Mouse (Mus musculus): ENCODE measurements around the gene Ltbp2. TPM values are rescaled to one million over a fixed set of nuclear protein-coding genes. Genes with fewer than 3 reads are reported as not detected.

Ltbp2 gene
- 0.63 and 1.0 TPM in 2 replicates for polyA plus RNA-seq (2014; fragmentation: Nextera tagmentation; extraction: Ambion mirVana)

GRCm38 (mm10) chr12:84876481-84877121 is at the start of gene Ltbp2:
Gene Ltbp2 (minus strand): TSS chr12:84876532.
- Histone ChIP-seq H3K9me3 (ENCODE audit: control insufficient read depth, low read length) (no peaks in the 10 kb centered on the region), H3K27ac (ENCODE audit: low read depth) (no peak within 1 kb of the TSS), H3K27me3 (replicated peaks; ENCODE audit: control insufficient read depth, insufficient read depth, low read length) (peaks cover 61% of the 10 kb centered on the region), H3K9ac (ENCODE audit: low read length) (no peak within 1 kb of the TSS), H3K36me3 (ENCODE audit: control insufficient read depth, insufficient read depth, low read length) (no peaks in the 10 kb centered on the region), H3K4me1 (replicated peaks; ENCODE audit: control insufficient read depth, insufficient read depth, low read length) (peaks cover 13% of the 10 kb centered on the region), H3K4me2 (ENCODE audit: low read length) (peak within 1 kb of the TSS; percentile 51), H3K4me3 (ENCODE audit: low read depth, low read length) (peak within 1 kb of the TSS; percentile 32)
- 2% methylated on average over 34 of the region's 34 CpGs for WGBS
- ATAC-seq (replicated peaks; ENCODE audit: low FRiP score, low TSS enrichment, low read depth), result peak; percentile 72
- peak; percentile 83 for DNase-seq (ENCODE audit: low spot score)

DNA sequence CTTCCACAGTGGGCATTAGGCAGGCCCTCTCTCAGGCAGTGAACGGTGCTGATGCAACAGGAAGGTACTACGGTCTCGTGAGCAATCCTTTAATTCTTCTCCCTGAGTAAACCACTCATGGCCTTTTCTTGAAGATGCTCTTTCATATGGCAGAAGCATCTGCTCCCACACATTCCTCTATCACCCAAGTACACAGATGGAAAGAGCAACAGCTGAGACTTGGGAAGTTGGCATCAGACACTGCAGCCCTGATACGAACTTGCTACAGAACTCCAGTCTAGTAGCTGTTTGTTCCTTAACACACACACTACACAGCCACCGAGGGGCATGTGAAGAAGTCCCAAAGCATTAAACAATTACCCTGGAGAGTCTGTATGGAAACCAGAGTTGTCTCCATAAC is 48.0 kb upstream of the Ltbp2 start:
- Histone ChIP-seq H3K4me2 (ENCODE audit: low read length) (no peak overlapping the region), H3K9ac (ENCODE audit: low read length) (no peak overlapping the region), H3K4me3 (ENCODE audit: low read depth, low read length) (no peak overlapping the region), H3K4me1 (replicated peaks; ENCODE audit: control insufficient read depth, insufficient read depth, low read length) (no peaks in the 10 kb centered on the region), H3K9me3 (ENCODE audit: control insufficient read depth, low read length) (no peaks in the 10 kb centered on the region), H3K36me3 (ENCODE audit: control insufficient read depth, insufficient read depth, low read length) (peaks cover 67% of the 10 kb centered on the region), H3K27ac (ENCODE audit: low read depth) (no peak overlapping the region), H3K27me3 (replicated peaks; ENCODE audit: control insufficient read depth, insufficient read depth, low read length) (no peaks in the 10 kb centered on the region)
- DNase-seq (ENCODE audit: low spot score) (no peak), ATAC-seq (replicated peaks; ENCODE audit: low FRiP score, low TSS enrichment, low read depth) (no peak)
- 95% methylated on average over 5 of the region's 5 CpGs for WGBS

DNA sequence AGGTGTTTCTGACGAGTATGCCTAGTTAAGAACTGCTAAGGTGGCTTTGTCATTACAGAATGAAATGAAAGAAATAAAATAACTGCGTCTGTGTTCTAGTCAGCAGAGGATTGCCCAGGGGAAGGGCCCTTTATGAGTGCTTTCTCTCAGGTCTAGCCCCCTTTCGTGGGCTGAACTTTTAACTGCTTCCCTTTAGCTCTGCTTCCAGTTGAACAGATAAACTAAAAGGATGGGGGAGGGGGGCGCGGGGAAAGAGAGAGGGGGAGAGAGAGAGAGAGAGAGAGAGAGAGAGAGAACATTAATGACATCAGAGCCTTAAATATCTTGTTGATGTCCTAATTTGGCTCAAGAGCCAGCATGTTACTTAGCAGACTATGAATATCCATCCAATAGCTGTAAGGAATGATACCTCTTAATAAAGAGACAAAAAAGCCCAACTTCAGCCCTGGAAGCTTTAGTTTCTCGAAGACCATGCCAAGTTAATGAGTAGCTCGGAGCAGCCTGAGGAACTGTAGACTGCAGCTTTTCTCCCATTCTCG is 45.6 kb upstream of the Ltbp2 start:
- peaks cover 68% of the 10 kb centered on the region for H3K36me3 ChIP-seq (ENCODE audit: control insufficient read depth, insufficient read depth, low read length)
- 73% methylated on average over 8 of the region's 8 CpGs for WGBS
- no peak for ATAC-seq (replicated peaks; ENCODE audit: low FRiP score, low TSS enrichment, low read depth)

GRCm38 (mm10) chr12:84918809-84919208 is 42.5 kb upstream of the Ltbp2 start:
- Histone ChIP-seq H3K36me3 (ENCODE audit: control insufficient read depth, insufficient read depth, low read length) (peaks cover 44% of the 10 kb centered on the region), H3K27me3 (replicated peaks; ENCODE audit: control insufficient read depth, insufficient read depth, low read length) (no peaks in the 10 kb centered on the region), H3K27ac (ENCODE audit: low read depth) (no peak overlapping the region), H3K4me3 (ENCODE audit: low read depth, low read length) (no peak overlapping the region), H3K9me3 (ENCODE audit: control insufficient read depth, low read length) (no peaks in the 10 kb centered on the region), H3K4me1 (replicated peaks; ENCODE audit: control insufficient read depth, insufficient read depth, low read length) (no peaks in the 10 kb centered on the region), H3K9ac (ENCODE audit: low read length) (no peak overlapping the region), H3K4me2 (ENCODE audit: low read length) (no peak overlapping the region)
- no peak for DNase-seq (ENCODE audit: low spot score)
- 94% methylated on average over 6 of the region's 6 CpGs for WGBS
- ATAC-seq (replicated peaks; ENCODE audit: low FRiP score, low TSS enrichment, low read depth), result no peak

More for the DNA sequence above, 45.6 kb upstream of the Ltbp2 start:
- no peaks in the 10 kb centered on the region for H3K9me3 ChIP-seq (ENCODE audit: control insufficient read depth, low read length)
- H3K4me1 ChIP-seq (replicated peaks; ENCODE audit: control insufficient read depth, insufficient read depth, low read length), result no peaks in the 10 kb centered on the region
- DNase-seq (ENCODE audit: low spot score), result no peak
- H3K4me2 ChIP-seq (ENCODE audit: low read length), result no peak overlapping the region
- H3K27me3 ChIP-seq (replicated peaks; ENCODE audit: control insufficient read depth, insufficient read depth, low read length), result no peaks in the 10 kb centered on the region
- H3K4me3 ChIP-seq (ENCODE audit: low read depth, low read length), result no peak overlapping the region
- no peak overlapping the region for H3K27ac ChIP-seq (ENCODE audit: low read depth)
- H3K9ac ChIP-seq (ENCODE audit: low read length), result no peak overlapping the region

- H3K27me3 ChIP-seq (replicated peaks; ENCODE audit: control insufficient read depth, insufficient read depth, low read length), result no peaks in the 10 kb centered on the region
- WGBS, result 71% methylated on average over 3 of the region's 3 CpGs
- no peaks in the 10 kb centered on the region for H3K4me1 ChIP-seq (replicated peaks; ENCODE audit: control insufficient read depth, insufficient read depth, low read length)
- no peak overlapping the region for H3K4me2 ChIP-seq (ENCODE audit: low read length)
- ATAC-seq (replicated peaks; ENCODE audit: low FRiP score, low TSS enrichment, low read depth) (no peak), DNase-seq (ENCODE audit: low spot score) (no peak)
- H3K4me3 ChIP-seq (ENCODE audit: low read depth, low read length), result no peak overlapping the region
- no peaks in the 10 kb centered on the region for H3K9me3 ChIP-seq (ENCODE audit: control insufficient read depth, low read length)
- no peak overlapping the region for H3K9ac ChIP-seq (ENCODE audit: low read length)
- no peak overlapping the region for H3K27ac ChIP-seq (ENCODE audit: low read depth)
- H3K36me3 ChIP-seq (ENCODE audit: control insufficient read depth, insufficient read depth, low read length), result peaks cover 39% of the 10 kb centered on the region
Measured at GRCm38 (mm10) chr12:84917799-84918198, 41.5 kb upstream of the Ltbp2 start.

DNA sequence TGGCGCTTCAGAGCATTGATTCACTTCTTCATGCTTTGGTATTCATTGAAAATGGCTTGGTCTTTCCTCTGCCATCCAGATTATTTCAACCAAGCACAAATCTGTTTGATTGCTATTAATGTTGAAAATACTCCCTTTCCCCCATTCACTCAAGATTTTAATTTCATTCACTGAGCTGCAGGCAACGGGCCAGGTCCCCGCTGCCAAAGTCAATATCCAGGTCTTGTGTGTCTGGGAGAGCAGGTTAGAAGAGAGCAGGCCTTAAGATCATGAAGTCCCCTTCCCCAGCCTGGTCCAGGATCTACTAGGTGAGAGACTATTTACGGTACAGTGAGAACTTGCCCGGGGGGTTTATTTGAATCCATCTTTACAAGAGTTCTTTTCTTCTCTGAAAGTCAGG is 38.6 kb upstream of the Ltbp2 start:
- Histone ChIP-seq H3K4me1 (replicated peaks; ENCODE audit: control insufficient read depth, insufficient read depth, low read length) (no peaks in the 10 kb centered on the region), H3K36me3 (ENCODE audit: control insufficient read depth, insufficient read depth, low read length) (peaks cover 21% of the 10 kb centered on the region), H3K4me2 (ENCODE audit: low read length) (no peak overlapping the region), H3K9me3 (ENCODE audit: control insufficient read depth, low read length) (no peaks in the 10 kb centered on the region), H3K27me3 (replicated peaks; ENCODE audit: control insufficient read depth, insufficient read depth, low read length) (no peaks in the 10 kb centered on the region), H3K9ac (ENCODE audit: low read length) (no peak overlapping the region), H3K4me3 (ENCODE audit: low read depth, low read length) (no peak overlapping the region), H3K27ac (ENCODE audit: low read depth) (no peak overlapping the region)
- DNase-seq (ENCODE audit: low spot score) (no peak), ATAC-seq (replicated peaks; ENCODE audit: low FRiP score, low TSS enrichment, low read depth) (no peak)
- WGBS, result 93% methylated on average over 5 of the region's 5 CpGs

GRCm38 (mm10) chr12:84912652-84913104 is 36.3 kb upstream of the Ltbp2 start:
- peaks cover under 1% of the 10 kb centered on the region; the same call in 1 of the 2 replicates for H3K4me1 ChIP-seq (replicated peaks; ENCODE audit: control insufficient read depth, insufficient read depth, low read length)
- no peaks in the 10 kb centered on the region for H3K27me3 ChIP-seq (replicated peaks; ENCODE audit: control insufficient read depth, insufficient read depth, low read length)
- H3K4me2 ChIP-seq (ENCODE audit: low read length), result no peak overlapping the region
- DNase-seq (ENCODE audit: low spot score) (no peak), ATAC-seq (replicated peaks; ENCODE audit: low FRiP score, low TSS enrichment, low read depth) (no peak)
- no peak overlapping the region for H3K9ac ChIP-seq (ENCODE audit: low read length)
- H3K36me3 ChIP-seq (ENCODE audit: control insufficient read depth, insufficient read depth, low read length), result 0 out of 2 replicates have a peak, but pooled peaks cover 5% of the 10 kb centered on the region
- H3K27ac ChIP-seq (ENCODE audit: low read depth), result no peak overlapping the region
- WGBS, result 89% methylated on average over 4 of the region's 4 CpGs
- no peaks in the 10 kb centered on the region for H3K9me3 ChIP-seq (ENCODE audit: control insufficient read depth, low read length)
- no peak overlapping the region for H3K4me3 ChIP-seq (ENCODE audit: low read depth, low read length)

DNA sequence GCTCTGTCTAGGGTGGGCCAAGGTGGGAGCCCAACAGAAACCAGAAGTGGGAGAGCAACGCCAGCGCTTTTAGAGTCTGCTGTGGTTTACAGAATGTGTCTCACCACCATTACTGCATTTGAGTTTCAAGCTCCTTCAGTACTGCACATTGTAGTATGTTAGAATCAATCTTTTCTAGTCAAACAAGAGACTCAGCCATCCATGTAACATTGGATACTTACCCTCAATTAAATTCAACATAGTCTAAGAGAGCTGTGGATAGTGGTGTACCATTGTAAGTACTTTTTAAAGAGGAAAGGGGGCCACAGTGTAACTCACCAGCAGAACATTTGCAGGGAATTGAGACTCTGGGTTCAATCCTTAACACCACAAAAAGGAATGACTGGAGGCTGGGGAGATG is 35.3 kb upstream of the Ltbp2 start:
- H3K4me2 ChIP-seq (ENCODE audit: low read length), result no peak overlapping the region
- no peaks in the 10 kb centered on the region for H3K27me3 ChIP-seq (replicated peaks; ENCODE audit: control insufficient read depth, insufficient read depth, low read length)
- 88% methylated on average over 2 of the region's 2 CpGs for WGBS
- H3K36me3 ChIP-seq (ENCODE audit: control insufficient read depth, insufficient read depth, low read length), result no peaks in the 10 kb centered on the region
- no peak overlapping the region for H3K4me3 ChIP-seq (ENCODE audit: low read depth, low read length)
- no peak for ATAC-seq (replicated peaks; ENCODE audit: low FRiP score, low TSS enrichment, low read depth)
- no peak overlapping the region for H3K27ac ChIP-seq (ENCODE audit: low read depth)
- peaks cover 4% of the 10 kb centered on the region for H3K4me1 ChIP-seq (replicated peaks; ENCODE audit: control insufficient read depth, insufficient read depth, low read length)
- H3K9ac ChIP-seq (ENCODE audit: low read length), result no peak overlapping the region
- H3K9me3 ChIP-seq (ENCODE audit: control insufficient read depth, low read length), result no peaks in the 10 kb centered on the region
- DNase-seq (ENCODE audit: low spot score), result no peak

DNA sequence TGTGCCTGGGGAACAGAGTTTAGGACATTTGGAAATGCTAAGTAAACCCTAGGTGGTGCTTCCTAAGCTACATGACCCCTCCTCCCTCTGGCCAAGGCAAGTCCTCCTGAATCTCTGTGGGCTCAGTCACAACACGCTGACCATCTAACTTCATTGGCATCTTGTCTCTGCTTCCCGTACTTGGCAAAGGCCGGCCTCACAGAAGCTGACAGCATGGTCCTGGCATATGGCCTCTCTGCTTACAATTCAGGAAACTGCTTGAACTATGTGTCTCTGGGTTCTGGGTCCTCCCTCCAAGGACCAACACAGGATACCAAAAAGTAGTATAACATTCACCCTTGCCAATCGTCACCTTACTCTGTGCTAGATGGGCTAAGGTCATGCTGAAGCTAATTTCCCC is 33.7 kb upstream of the Ltbp2 start:
- no peaks in the 10 kb centered on the region for H3K9me3 ChIP-seq (ENCODE audit: control insufficient read depth, low read length)
- H3K4me1 ChIP-seq (replicated peaks; ENCODE audit: control insufficient read depth, insufficient read depth, low read length), result peaks cover 4% of the 10 kb centered on the region
- H3K4me3 ChIP-seq (ENCODE audit: low read depth, low read length), result no peak overlapping the region
- DNase-seq (ENCODE audit: low spot score), result no peak
- H3K27ac ChIP-seq (ENCODE audit: low read depth), result no peak overlapping the region
- WGBS, result 92% methylated on average over 4 of the region's 4 CpGs
- no peak overlapping the region for H3K4me2 ChIP-seq (ENCODE audit: low read length)
- no peak for ATAC-seq (replicated peaks; ENCODE audit: low FRiP score, low TSS enrichment, low read depth)
- H3K9ac ChIP-seq (ENCODE audit: low read length), result no peak overlapping the region
- H3K27me3 ChIP-seq (replicated peaks; ENCODE audit: control insufficient read depth, insufficient read depth, low read length), result no peaks in the 10 kb centered on the region
- H3K36me3 ChIP-seq (ENCODE audit: control insufficient read depth, insufficient read depth, low read length), result no peaks in the 10 kb centered on the region
